Mouse (Mus musculus): ENCODE measurements around the gene Polg2. TPM values are rescaled to one million over a fixed set of nuclear protein-coding genes. Genes with fewer than 3 reads are reported as not detected.
"Not testable (repeated sequence)": the region's sequence is repeated elsewhere in the genome, so short reads cannot be mapped to it uniquely, and the experiment has no call there.

Gene Polg2
- polyA plus RNA-seq, 1 experiment from 2014 or later, result 10.7 TPM

DNA sequence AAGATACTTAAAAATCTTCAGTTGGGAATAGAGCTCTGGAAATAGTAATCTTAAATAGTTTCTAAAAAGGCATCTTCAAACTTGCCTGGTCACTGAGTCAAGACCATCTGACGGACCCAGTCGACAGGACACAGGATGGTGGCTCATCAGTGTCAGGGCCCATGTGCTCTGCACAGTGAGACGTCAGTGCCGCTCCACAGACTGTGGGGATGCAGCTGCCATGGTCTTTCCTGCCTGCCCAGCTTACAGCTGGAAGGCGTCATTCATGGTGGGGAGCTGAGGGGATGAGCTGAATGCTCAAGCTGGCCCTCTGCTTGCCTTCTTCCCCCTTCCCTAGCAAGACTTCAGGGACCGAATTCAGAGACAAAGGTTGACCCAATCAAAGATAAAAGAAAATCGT lies 37.0 kb upstream of the Polg2 start:
- H3K9me3 ChIP-seq (replicated peaks), result no peaks in the 10 kb centered on the region
- ATAC-seq (ENCODE audit: low FRiP score), result no peak
- no peak overlapping the region for H3K4me2 ChIP-seq (replicated peaks)
- H3K27me3 ChIP-seq, result no peaks in the 10 kb centered on the region
- H3K27ac ChIP-seq, result no peak overlapping the region
- 85% methylated on average over 7 of the region's 7 CpGs for WGBS
- no peak overlapping the region for H3K4me3 ChIP-seq
- no peak overlapping the region for H3K9ac ChIP-seq
- peaks cover 86% of the 10 kb centered on the region for H3K36me3 ChIP-seq
- 0 out of 2 replicates have a peak, but pooled peaks cover 4% of the 10 kb centered on the region for H3K4me1 ChIP-seq

GRCm38 (mm10) chr11:106815761-106816160 lies 36.4 kb upstream of the Polg2 start:
- Histone ChIP-seq H3K36me3 (peaks cover 87% of the 10 kb centered on the region), H3K9me3 (replicated peaks) (no peaks in the 10 kb centered on the region), H3K4me2 (replicated peaks) (no peak overlapping the region), H3K27ac (no peak overlapping the region), H3K4me3 (no peak overlapping the region), H3K4me1 (0 out of 2 replicates have a peak, but pooled peaks cover 4% of the 10 kb centered on the region), H3K27me3 (no peaks in the 10 kb centered on the region), H3K9ac (no peak overlapping the region)
- WGBS, result 91% methylated on average over 2 of the region's 2 CpGs
- no peak for ATAC-seq (ENCODE audit: low FRiP score)

- no peak for ATAC-seq (ENCODE audit: low FRiP score)
These were observed 36.0 kb upstream of the Polg2 start for GRCm38 (mm10) chr11:106815331-106815730.

DNA sequence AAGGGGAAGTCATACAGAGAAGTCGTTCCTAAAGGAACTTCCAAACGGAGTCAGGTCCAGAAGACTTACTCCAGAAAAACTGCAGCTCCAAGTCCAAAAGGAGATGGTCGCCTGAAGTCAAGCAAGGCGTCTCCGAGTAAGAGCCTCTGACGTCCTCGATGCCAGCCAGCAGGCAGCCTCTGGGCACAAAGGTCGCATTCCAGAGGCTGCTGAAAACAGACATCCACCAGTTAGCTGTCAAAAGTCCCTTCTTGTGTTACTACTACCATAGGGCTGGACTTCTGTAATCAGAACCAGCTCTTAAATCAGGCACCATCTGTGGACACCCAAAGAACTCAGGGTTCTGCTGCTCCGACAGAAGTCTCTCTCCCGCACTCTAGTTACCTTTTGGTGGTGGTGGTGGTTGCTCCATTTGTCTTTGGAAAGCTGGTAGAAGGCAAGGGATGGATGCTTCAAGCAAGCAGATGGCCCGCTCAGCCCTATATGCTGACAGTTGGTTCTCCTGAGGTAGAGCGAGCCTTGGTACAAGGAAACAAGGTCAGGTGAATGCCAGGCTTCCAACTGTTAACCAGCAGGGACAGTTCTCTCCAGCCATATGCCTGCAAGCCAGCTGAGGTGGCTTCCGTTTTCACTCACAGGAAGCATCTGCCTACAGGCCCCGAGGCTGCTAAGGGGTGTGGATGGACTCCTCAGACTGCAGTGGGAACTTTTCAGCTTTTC lies 35.4 kb upstream of the Polg2 start:
- ATAC-seq (ENCODE audit: low FRiP score), result no peak
- peaks cover 89% of the 10 kb centered on the region for H3K36me3 ChIP-seq

More at GRCm38 (mm10) chr11:106815331-106815730, 36.0 kb upstream of the Polg2 start:
- H3K4me1 ChIP-seq, result 0 out of 2 replicates have a peak, but pooled peaks cover 4% of the 10 kb centered on the region
- H3K27me3 ChIP-seq, result no peaks in the 10 kb centered on the region
- no peak overlapping the region for H3K4me2 ChIP-seq (replicated peaks)
- WGBS, result 99% methylated on average over 2 of the region's 2 CpGs
- no peak overlapping the region for H3K4me3 ChIP-seq
- no peak overlapping the region for H3K27ac ChIP-seq
- H3K9ac ChIP-seq, result no peak overlapping the region
- H3K36me3 ChIP-seq, result peaks cover 86% of the 10 kb centered on the region
- H3K9me3 ChIP-seq (replicated peaks), result no peaks in the 10 kb centered on the region

GRCm38 (mm10) chr11:106812410-106813136 lies 33.2 kb upstream of the Polg2 start:
- Histone ChIP-seq H3K4me2 (replicated peaks) (no peak overlapping the region), H3K27me3 (no peaks in the 10 kb centered on the region), H3K27ac (no peak overlapping the region), H3K4me1 (no peaks in the 10 kb centered on the region), H3K9me3 (replicated peaks) (no peaks in the 10 kb centered on the region), H3K4me3 (no peak overlapping the region), H3K9ac (no peak overlapping the region), H3K36me3 (peaks cover 81% of the 10 kb centered on the region)
- no peak for ATAC-seq (ENCODE audit: low FRiP score)
- 96% methylated on average over 7 of the region's 7 CpGs for WGBS

More for the DNA sequence above, 35.4 kb upstream of the Polg2 start:
- H3K4me1 ChIP-seq, result 0 out of 2 replicates have a peak, but pooled peaks cover 4% of the 10 kb centered on the region
- 70% methylated on average over 14 of the region's 14 CpGs for WGBS
- no peaks in the 10 kb centered on the region for H3K27me3 ChIP-seq
- H3K4me3 ChIP-seq, result no peak overlapping the region
- no peaks in the 10 kb centered on the region for H3K9me3 ChIP-seq (replicated peaks)
- H3K27ac ChIP-seq, result no peak overlapping the region
- H3K4me2 ChIP-seq (replicated peaks), result no peak overlapping the region
- no peak overlapping the region for H3K9ac ChIP-seq

GRCm38 (mm10) chr11:106807442-106807841 lies 28.1 kb upstream of the Polg2 start:
- peaks cover 61% of the 10 kb centered on the region for H3K36me3 ChIP-seq
- not testable (repeated sequence) for ATAC-seq (ENCODE audit: low FRiP score); H3K27me3 ChIP-seq; H3K9ac ChIP-seq; H3K27ac ChIP-seq; H3K4me2 ChIP-seq (replicated peaks); H3K9me3 ChIP-seq (replicated peaks); H3K4me1 ChIP-seq; H3K4me3 ChIP-seq
- WGBS, result 70% methylated on average over 1 of the region's 1 CpGs

GRCm38 (mm10) chr11:106802069-106802627 lies 22.8 kb upstream of the Polg2 start:
- ATAC-seq (ENCODE audit: low FRiP score), result no peak
- no peak overlapping the region for H3K27ac ChIP-seq

GRCm38 (mm10) chr11:106795679-106796078 lies 16.3 kb upstream of the Polg2 start:
- Histone ChIP-seq H3K27ac (no peak overlapping the region), H3K27me3 (no peaks in the 10 kb centered on the region), H3K9ac (no peak overlapping the region), H3K36me3 (peaks cover 63% of the 10 kb centered on the region), H3K9me3 (replicated peaks) (peaks cover 6% of the 10 kb centered on the region; the same call in 1 of the 2 replicates), H3K4me1 (no peaks in the 10 kb centered on the region), H3K4me2 (replicated peaks) (no peak overlapping the region), H3K4me3 (no peak overlapping the region)
- 68% methylated on average over 9 of the region's 9 CpGs for WGBS
- no peak for ATAC-seq (ENCODE audit: low FRiP score)

More at GRCm38 (mm10) chr11:106802069-106802627, 22.8 kb upstream of the Polg2 start:
- Histone ChIP-seq H3K4me3 (no peak overlapping the region), H3K4me2 (replicated peaks) (no peak overlapping the region), H3K36me3 (peaks cover 76% of the 10 kb centered on the region), H3K9me3 (replicated peaks) (peaks cover 6% of the 10 kb centered on the region; the same call in 1 of the 2 replicates), H3K4me1 (no peaks in the 10 kb centered on the region), H3K27me3 (no peaks in the 10 kb centered on the region), H3K9ac (no peak overlapping the region)
- WGBS, result 81% methylated on average over 10 of the region's 10 CpGs

DNA sequence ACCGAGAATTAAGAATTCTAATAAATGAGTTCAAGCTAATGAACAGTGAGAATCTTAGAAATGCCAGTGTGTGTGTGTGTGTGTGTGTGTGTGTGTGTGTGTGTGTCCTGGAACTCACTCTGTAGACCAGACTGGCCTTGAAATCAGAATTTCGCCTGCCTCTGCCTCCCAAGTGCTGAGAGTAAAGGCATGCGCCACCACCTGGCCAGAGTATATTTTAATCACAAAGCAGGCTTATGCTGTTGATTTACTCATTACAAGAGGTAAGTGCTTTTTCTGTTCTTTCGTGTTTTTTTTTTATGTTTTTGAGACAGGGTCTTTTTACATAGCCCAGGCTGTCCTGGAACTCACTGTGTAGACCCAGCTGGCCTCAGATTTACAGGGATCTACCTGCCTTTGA lies 14.5 kb upstream of the Polg2 start:
- H3K9me3 ChIP-seq (replicated peaks), result peaks cover 6% of the 10 kb centered on the region; the same call in 1 of the 2 replicates
- no peak for ATAC-seq (ENCODE audit: low FRiP score)
- H3K27me3 ChIP-seq, result no peaks in the 10 kb centered on the region
- H3K36me3 ChIP-seq, result peaks cover 47% of the 10 kb centered on the region
- H3K9ac ChIP-seq, result no peak overlapping the region
- no peak overlapping the region for H3K4me2 ChIP-seq (replicated peaks)
- no peak overlapping the region for H3K27ac ChIP-seq
- H3K4me3 ChIP-seq, result no peak overlapping the region
- WGBS, result 79% methylated on average over 4 of the region's 4 CpGs
- peaks cover 6% of the 10 kb centered on the region for H3K4me1 ChIP-seq

DNA sequence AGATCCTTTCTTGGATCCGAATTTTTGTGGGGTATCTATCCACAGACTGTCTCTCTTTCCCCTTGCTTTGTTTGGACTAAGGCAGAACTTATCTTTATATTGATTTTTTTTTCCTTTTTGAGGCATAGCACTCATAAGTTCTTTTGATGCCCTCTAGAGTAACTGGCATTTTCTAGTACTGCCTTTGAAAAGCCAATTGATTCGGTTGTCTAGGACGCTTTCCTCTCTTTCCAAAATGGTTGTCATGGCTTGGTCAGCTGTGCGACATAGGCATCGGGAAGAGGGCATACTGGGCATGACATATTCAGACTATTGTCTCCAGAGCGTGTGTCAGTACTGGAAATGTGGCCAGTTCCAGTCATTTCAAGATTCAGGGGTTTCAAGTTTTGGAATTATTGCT lies 10.3 kb upstream of the Polg2 start:
- Histone ChIP-seq H3K4me1 (peaks cover 18% of the 10 kb centered on the region), H3K36me3 (peaks cover 34% of the 10 kb centered on the region), H3K4me2 (replicated peaks) (peak overlapping the region; percentile 77), H3K27ac (peak overlapping the region; percentile 98), H3K27me3 (no peaks in the 10 kb centered on the region), H3K9ac (peak overlapping the region; percentile 99), H3K4me3 (peak overlapping the region; percentile 95), H3K9me3 (replicated peaks) (no peaks in the 10 kb centered on the region)
- WGBS, result 2% methylated on average over 6 of the region's 6 CpGs
- no peak for ATAC-seq (ENCODE audit: low FRiP score)

DNA sequence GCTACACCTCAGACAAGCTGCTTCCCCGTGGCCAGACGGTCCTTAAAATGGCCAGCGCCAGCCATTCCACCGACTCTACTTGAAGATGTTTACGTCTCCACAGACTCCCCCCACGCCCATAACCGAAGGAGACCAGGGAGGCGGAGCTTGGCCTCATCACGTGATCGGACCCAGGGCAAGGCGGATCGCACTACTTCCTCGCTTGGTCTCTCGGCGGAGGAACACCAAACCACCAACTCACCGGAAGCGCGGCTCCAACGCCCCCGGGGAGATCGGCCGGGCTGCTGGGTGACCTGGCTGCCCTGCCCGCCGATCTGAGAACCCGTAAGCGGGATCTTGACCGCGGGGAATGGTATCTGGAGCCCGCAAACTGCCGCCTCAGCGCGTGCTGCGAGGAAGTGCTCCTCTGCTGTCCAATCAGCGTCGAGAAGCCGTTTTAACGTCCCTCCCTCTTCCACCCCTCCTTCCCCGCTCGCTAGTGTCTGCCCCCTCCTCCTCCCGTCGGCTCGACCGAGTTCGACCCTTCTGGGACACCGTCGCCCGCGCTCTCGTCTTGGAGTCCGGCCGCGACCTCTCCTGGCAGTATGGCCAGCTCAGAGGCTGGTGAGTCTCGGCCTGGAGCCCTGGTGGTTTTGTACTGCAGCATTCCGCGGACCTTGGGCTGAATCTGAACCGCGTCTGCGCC lies 9.6 kb upstream of the Polg2 start, which contains the start of the genes Ddx5 and Cep95:
Gene Ddx5 (minus strand): TSS at position 411 of the 685 bp plus-strand sequence.
Gene Cep95 (plus strand): TSS at position 478 of the 685 bp plus-strand sequence.
- WGBS, result under 1% methylated on average over 54 of the region's 58 CpGs
- ATAC-seq (ENCODE audit: low FRiP score), result peak; percentile 93
- Histone ChIP-seq H3K4me3 (peak within 1 kb of the TSS; percentile 95), H3K9me3 (replicated peaks) (no peaks in the 10 kb centered on the region), H3K4me1 (peaks cover 18% of the 10 kb centered on the region), H3K4me2 (replicated peaks) (peak within 1 kb of the TSS; percentile 77), H3K9ac (peak within 1 kb of the TSS; percentile 99), H3K36me3 (peaks cover 34% of the 10 kb centered on the region), H3K27ac (peak within 1 kb of the TSS; percentile 98), H3K27me3 (no peaks in the 10 kb centered on the region)
